Mouse (Mus musculus): ENCODE data around the gene Elmo1. TPM values are rescaled to one million over a fixed set of nuclear protein-coding genes. Genes with fewer than 3 reads are reported as not detected.

Gene Elmo1
- polyA plus RNA-seq, 1 experiment from 2014 or later, result 49.5 TPM

DNA sequence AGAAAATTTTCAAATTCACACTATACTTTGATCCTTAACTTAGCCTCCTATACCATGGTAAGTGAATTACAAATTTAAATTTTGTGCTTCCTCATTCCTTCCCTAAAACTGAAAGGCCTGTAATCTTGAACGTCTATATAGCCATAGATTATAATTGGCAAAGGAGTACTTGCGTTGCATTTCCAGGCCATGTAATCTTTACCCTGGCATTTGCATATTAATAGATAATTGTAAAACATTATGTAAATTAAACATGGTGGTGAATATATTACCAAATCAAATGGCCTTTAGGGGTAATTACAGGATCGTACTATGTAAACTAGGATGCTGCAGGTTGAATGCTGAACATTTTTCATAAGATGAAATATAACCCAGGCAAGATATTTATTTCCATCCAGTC is 314.1 kb downstream of the Elmo1 start:
- Histone ChIP-seq H3K27me3 (ENCODE audit: control insufficient read depth, insufficient read depth, low read length) (no peaks in the 10 kb centered on the region), H3K9me3 (ENCODE audit: control insufficient read depth, low read length) (no peaks in the 10 kb centered on the region), H3K4me1 (ENCODE audit: control insufficient read depth, insufficient read depth, low read length) (no peaks in the 10 kb centered on the region), H3K4me2 (ENCODE audit: low read depth, low read length) (no peak overlapping the region), H3K36me3 (ENCODE audit: control insufficient read depth, insufficient read depth, low read length) (no peaks in the 10 kb centered on the region), H3K27ac (ENCODE audit: low read depth, low read length) (no peak overlapping the region), H3K4me3 (ENCODE audit: low read depth, low read length) (no peak overlapping the region), H3K9ac (replicated peaks; ENCODE audit: low read depth, low read length) (no peak overlapping the region)
- ATAC-seq (ENCODE audit: low read depth), result no peak
- 22% methylated on average over 3 of the region's 3 CpGs for WGBS

DNA sequence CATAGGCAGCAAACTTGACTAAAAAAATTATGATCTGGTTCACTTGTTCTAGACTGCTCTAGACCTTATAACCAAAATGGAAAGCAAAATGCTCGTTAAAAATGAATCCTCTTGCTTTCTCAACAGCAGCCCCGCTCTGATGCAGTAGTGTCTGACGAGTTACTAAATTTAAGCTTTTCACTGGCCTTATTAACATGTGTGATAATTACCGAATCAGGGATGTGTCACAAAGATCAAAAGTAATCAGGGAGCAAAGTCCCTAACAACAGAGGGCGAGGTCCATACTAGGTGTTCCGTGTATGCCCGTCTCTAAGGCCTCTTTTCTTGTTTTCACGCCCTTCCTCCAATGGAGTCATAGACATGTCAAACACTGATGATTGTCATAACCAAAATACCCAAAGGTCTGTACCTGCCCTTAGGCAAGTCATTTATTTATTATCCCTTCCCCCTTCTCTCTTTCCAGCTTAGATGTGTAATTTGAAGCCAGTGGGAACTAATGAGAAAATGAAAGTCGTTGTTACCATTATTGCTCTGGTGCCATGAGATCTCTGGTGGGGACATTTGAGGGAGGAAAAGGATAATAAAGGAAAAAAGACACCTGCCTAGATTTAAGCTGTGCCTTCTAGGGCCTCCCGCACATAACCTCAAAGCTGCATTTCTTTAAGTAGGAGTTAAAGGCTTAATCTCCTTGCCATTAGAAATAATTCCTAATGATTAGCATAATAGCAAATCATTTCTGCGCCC is 316.2 kb downstream of the Elmo1 start:
- peak; percentile 48 for ATAC-seq (ENCODE audit: low read depth)
- WGBS, result 51% methylated on average over 11 of the region's 11 CpGs
- H3K27me3 ChIP-seq (ENCODE audit: control insufficient read depth, insufficient read depth, low read length), result no peaks in the 10 kb centered on the region
- peaks cover 6% of the 10 kb centered on the region; the same call in 1 of the 2 replicates for H3K4me1 ChIP-seq (ENCODE audit: control insufficient read depth, insufficient read depth, low read length)
- no peak overlapping the region for H3K4me3 ChIP-seq (ENCODE audit: low read depth, low read length)
- no peaks in the 10 kb centered on the region for H3K9me3 ChIP-seq (ENCODE audit: control insufficient read depth, low read length)
- no peak overlapping the region for H3K27ac ChIP-seq (ENCODE audit: low read depth, low read length)
- no peak overlapping the region for H3K4me2 ChIP-seq (ENCODE audit: low read depth, low read length)
- no peak overlapping the region for H3K9ac ChIP-seq (replicated peaks; ENCODE audit: low read depth, low read length)
- H3K36me3 ChIP-seq (ENCODE audit: control insufficient read depth, insufficient read depth, low read length), result no peaks in the 10 kb centered on the region

DNA sequence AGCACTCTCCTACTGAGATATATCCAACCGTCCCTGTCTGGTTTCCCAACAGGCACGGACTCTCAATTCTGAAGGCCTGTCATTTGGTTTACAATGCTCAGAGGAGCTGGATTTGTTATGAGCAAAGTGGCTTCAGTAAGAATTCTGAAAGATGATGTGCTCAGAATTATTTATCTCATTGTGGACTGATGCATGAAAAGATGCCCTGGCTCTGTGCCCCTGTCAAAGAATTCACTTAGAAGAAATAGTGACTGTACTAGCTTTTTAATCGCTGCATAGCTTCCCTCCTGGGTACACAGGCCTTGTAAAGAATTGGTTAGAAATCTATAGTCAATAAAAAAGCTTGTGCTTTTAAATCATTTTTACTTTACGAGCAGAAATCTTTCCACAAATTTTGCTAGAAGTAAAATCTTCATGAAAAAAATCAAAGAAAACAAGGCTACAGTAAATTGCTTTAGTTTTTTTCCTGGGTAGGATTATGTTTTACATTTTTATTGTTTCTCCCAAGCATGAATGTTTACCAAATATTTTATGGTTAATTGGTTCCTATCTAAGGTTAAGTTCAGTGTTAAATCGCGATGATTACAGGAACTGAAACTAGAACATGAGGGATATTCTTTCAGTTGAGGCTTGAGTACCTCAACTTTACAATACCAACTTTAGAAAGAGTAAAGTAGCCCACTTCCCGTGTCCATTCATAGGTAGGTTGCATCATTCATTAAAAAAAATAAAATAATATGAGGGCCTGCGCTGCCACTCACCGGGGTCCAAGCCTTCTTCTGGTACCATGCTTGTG is 320.1 kb downstream of the Elmo1 start:
- Histone ChIP-seq H3K9me3 (ENCODE audit: control insufficient read depth, low read length) (no peaks in the 10 kb centered on the region), H3K27me3 (ENCODE audit: control insufficient read depth, insufficient read depth, low read length) (no peaks in the 10 kb centered on the region), H3K4me2 (ENCODE audit: low read depth, low read length) (no peak overlapping the region), H3K4me3 (ENCODE audit: low read depth, low read length) (no peak overlapping the region), H3K36me3 (ENCODE audit: control insufficient read depth, insufficient read depth, low read length) (no peaks in the 10 kb centered on the region), H3K27ac (ENCODE audit: low read depth, low read length) (peak overlapping the region; percentile 10; the same call in 1 of the 2 replicates), H3K9ac (replicated peaks; ENCODE audit: low read depth, low read length) (no peak overlapping the region), H3K4me1 (ENCODE audit: control insufficient read depth, insufficient read depth, low read length) (peaks cover 6% of the 10 kb centered on the region; the same call in 1 of the 2 replicates)
- WGBS, result 68% methylated on average over 9 of the region's 9 CpGs
- ATAC-seq (ENCODE audit: low read depth), result no peak

DNA sequence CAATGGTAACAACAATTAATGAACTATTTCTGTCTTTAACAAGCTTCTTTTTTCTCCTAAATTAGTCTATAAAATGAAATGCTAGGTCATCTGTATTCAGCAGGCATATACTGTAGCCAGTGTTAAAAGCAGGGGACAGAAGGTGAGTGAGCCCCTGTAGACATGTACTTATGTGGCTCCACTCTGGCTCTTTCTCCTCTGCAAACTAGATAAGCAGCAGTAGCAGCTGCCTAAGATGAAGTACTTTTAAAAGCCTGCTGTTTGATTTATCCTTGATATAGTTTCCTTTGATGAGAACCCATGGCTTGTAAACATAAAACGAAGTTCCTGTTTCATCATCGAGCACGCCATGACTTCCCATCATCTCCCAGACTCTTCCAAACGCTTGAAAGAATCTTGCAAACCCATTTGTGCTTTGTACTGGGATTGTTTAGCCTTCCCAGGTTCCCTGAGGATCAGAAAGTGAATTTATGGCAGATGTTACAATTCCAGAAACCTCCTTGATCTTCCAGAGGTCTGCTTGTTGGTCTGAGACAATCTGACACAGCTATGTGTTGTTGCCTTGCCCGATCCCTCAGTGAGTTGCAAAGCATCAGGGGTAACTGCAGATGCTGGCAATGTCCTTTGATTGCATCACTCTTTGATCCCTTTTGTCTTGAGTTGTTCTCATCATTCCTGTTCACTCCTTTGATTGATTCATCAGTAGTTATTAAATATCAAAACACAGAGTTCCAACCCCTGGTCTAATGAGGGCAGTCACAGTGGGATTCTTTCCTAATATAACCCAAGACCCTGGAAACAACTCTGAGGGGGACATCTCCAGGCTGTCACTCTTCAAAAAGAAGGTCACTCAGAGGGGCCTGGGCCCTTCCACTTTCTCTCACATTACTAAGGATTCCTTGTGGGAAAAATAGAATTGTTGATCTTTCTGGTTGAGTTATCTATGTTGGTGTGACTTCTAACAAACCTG is 326.6 kb downstream of the Elmo1 start:
- Histone ChIP-seq H3K4me1 (ENCODE audit: control insufficient read depth, insufficient read depth, low read length) (no peaks in the 10 kb centered on the region), H3K4me3 (ENCODE audit: low read depth, low read length) (no peak overlapping the region), H3K4me2 (ENCODE audit: low read depth, low read length) (no peak overlapping the region), H3K27ac (ENCODE audit: low read depth, low read length) (no peak overlapping the region), H3K9ac (replicated peaks; ENCODE audit: low read depth, low read length) (no peak overlapping the region), H3K36me3 (ENCODE audit: control insufficient read depth, insufficient read depth, low read length) (no peaks in the 10 kb centered on the region), H3K27me3 (ENCODE audit: control insufficient read depth, insufficient read depth, low read length) (no peaks in the 10 kb centered on the region), H3K9me3 (ENCODE audit: control insufficient read depth, low read length) (no peaks in the 10 kb centered on the region)
- no peak for ATAC-seq (ENCODE audit: low read depth)
- 71% methylated on average over 5 of the region's 5 CpGs for WGBS

DNA sequence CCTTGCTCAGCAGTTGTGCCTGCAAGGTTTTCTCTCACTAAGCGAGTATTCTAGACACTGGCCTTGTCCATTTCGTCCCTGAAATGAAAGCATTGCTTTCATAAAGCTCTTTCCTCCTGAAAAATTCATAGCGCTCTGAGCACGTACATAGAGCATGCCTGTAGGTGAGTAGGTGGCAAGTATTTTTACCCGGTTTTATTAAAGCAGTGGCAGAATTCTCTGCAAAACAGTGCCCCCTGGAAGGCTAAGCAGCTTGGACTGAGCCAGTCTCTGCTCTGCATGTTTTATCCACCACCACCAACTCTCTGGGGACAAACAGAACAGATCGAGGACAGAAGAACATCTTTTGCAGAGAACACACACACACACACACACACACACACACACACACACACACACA is 340.6 kb downstream of the Elmo1 start:
- ATAC-seq (ENCODE audit: low read depth), result no peak
- no peaks in the 10 kb centered on the region for H3K27me3 ChIP-seq (ENCODE audit: control insufficient read depth, insufficient read depth, low read length)

DNA sequence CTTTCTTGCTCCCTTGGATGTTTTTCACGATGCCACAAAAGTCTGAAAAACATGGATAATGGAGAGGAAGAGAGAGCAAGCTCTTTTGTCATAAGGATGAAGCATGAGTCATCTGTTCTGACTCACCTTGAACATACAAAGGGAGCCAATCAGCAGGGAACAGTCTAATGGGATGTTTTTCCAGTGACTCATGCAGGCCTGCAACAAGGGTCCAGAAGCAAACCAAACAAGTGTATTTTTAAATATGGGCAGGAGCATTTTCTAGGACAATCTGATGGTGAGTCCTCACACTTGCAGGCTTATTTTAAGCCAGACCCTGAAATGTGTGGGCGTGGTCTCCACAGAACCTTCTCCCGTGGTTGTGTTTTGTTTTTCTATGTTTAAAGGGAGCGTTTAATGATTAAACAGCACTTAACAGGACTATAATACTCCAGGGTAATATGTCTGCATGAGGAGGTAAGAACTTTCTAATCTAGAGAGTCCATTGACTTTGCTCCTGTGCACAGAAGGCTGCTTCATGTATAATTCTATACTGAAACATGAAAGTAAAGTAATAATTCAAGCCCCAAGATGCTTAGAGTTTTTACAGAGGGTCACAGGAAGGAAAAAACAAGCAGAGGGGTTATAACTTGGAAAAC is 342.9 kb downstream of the Elmo1 start:
- Histone ChIP-seq H3K9ac (replicated peaks; ENCODE audit: low read depth, low read length) (no peak overlapping the region), H3K9me3 (ENCODE audit: control insufficient read depth, low read length) (no peaks in the 10 kb centered on the region), H3K4me3 (ENCODE audit: low read depth, low read length) (no peak overlapping the region), H3K4me1 (ENCODE audit: control insufficient read depth, insufficient read depth, low read length) (no peaks in the 10 kb centered on the region), H3K27me3 (ENCODE audit: control insufficient read depth, insufficient read depth, low read length) (no peaks in the 10 kb centered on the region), H3K27ac (ENCODE audit: low read depth, low read length) (no peak overlapping the region), H3K4me2 (ENCODE audit: low read depth, low read length) (no peak overlapping the region), H3K36me3 (ENCODE audit: control insufficient read depth, insufficient read depth, low read length) (no peaks in the 10 kb centered on the region)
- ATAC-seq (ENCODE audit: low read depth), result no peak
- WGBS, result 72% methylated on average over 4 of the region's 4 CpGs

More for the DNA sequence above, 340.6 kb downstream of the Elmo1 start:
- no peak overlapping the region for H3K9ac ChIP-seq (replicated peaks; ENCODE audit: low read depth, low read length)
- H3K4me2 ChIP-seq (ENCODE audit: low read depth, low read length), result no peak overlapping the region
- no peaks in the 10 kb centered on the region for H3K9me3 ChIP-seq (ENCODE audit: control insufficient read depth, low read length)
- H3K36me3 ChIP-seq (ENCODE audit: control insufficient read depth, insufficient read depth, low read length), result no peaks in the 10 kb centered on the region
- no peaks in the 10 kb centered on the region for H3K4me1 ChIP-seq (ENCODE audit: control insufficient read depth, insufficient read depth, low read length)
- WGBS, result 67% methylated on average over 6 of the region's 6 CpGs
- no peak overlapping the region for H3K4me3 ChIP-seq (ENCODE audit: low read depth, low read length)
- H3K27ac ChIP-seq (ENCODE audit: low read depth, low read length), result no peak overlapping the region; the same call in 1 of the 2 replicates

DNA sequence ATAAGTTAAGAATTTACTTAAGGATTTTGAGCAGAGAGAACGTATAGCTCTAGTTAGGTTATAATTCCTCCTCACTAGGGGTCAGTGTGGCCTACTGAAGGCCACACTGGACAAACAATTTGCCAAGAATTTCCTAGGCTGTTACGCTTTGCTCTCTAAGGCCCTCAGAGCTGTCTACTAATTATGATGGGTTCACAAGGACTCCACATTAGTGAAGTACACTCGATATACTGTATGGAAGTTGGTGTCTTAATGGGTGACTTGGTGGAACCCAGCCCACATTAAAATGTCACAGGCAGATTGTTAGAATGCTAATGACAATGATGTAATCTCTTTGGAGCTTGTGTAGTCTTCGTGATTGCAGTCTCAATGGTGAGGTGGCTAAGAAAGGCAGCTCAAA is 343.7 kb downstream of the Elmo1 start:
- no peaks in the 10 kb centered on the region for H3K4me1 ChIP-seq (ENCODE audit: control insufficient read depth, insufficient read depth, low read length)
- H3K4me3 ChIP-seq (ENCODE audit: low read depth, low read length), result no peak overlapping the region
- 66% methylated on average over 4 of the region's 4 CpGs for whole genome bisulfite sequencing
- ATAC-seq (ENCODE audit: low read depth), result no peak
- no peak overlapping the region for H3K9ac ChIP-seq (replicated peaks; ENCODE audit: low read depth, low read length)
- no peak overlapping the region for H3K27ac ChIP-seq (ENCODE audit: low read depth, low read length)
- H3K4me2 ChIP-seq (ENCODE audit: low read depth, low read length), result no peak overlapping the region
- no peaks in the 10 kb centered on the region for H3K36me3 ChIP-seq (ENCODE audit: control insufficient read depth, insufficient read depth, low read length)
- no peaks in the 10 kb centered on the region for H3K9me3 ChIP-seq (ENCODE audit: control insufficient read depth, low read length)
- H3K27me3 ChIP-seq (ENCODE audit: control insufficient read depth, insufficient read depth, low read length), result no peaks in the 10 kb centered on the region

DNA sequence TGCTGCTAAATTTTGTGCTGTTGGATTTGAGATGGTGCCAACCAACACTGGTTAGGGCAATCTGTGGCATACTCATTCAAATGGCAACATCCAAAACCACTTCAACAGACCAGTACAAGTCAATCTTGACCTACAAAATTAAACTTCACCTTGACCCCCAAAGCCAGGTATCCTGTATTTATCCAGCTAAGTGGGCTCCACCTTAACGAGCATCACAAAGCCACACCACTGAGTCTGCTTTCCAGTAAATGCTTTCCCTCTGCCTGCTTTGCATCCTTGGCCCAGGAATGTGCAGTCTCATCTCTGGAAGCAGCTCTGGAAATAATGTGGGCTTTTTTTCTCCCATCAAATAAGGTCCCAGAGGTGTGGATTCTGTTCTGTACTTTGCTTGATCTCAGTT is 349.1 kb downstream of the Elmo1 start:
- ATAC-seq (ENCODE audit: low read depth), result no peak
- 95% methylated on average over 1 of the region's 1 CpGs for WGBS
- Histone ChIP-seq H3K27me3 (ENCODE audit: control insufficient read depth, insufficient read depth, low read length) (no peaks in the 10 kb centered on the region), H3K9me3 (ENCODE audit: control insufficient read depth, low read length) (no peaks in the 10 kb centered on the region), H3K9ac (replicated peaks; ENCODE audit: low read depth, low read length) (no peak overlapping the region), H3K4me3 (ENCODE audit: low read depth, low read length) (no peak overlapping the region), H3K36me3 (ENCODE audit: control insufficient read depth, insufficient read depth, low read length) (no peaks in the 10 kb centered on the region), H3K27ac (ENCODE audit: low read depth, low read length) (no peak overlapping the region), H3K4me1 (ENCODE audit: control insufficient read depth, insufficient read depth, low read length) (no peaks in the 10 kb centered on the region), H3K4me2 (ENCODE audit: low read depth, low read length) (no peak overlapping the region)
